Mouse (Mus musculus): ENCODE measurements at regions not wholly inside any gene's neighbourhood (a gene's known extent, or its start where the extent isn't known, plus 50 kb on each side); places are given as distances from the start of the nearest gene placed in this dataset.

DNA sequence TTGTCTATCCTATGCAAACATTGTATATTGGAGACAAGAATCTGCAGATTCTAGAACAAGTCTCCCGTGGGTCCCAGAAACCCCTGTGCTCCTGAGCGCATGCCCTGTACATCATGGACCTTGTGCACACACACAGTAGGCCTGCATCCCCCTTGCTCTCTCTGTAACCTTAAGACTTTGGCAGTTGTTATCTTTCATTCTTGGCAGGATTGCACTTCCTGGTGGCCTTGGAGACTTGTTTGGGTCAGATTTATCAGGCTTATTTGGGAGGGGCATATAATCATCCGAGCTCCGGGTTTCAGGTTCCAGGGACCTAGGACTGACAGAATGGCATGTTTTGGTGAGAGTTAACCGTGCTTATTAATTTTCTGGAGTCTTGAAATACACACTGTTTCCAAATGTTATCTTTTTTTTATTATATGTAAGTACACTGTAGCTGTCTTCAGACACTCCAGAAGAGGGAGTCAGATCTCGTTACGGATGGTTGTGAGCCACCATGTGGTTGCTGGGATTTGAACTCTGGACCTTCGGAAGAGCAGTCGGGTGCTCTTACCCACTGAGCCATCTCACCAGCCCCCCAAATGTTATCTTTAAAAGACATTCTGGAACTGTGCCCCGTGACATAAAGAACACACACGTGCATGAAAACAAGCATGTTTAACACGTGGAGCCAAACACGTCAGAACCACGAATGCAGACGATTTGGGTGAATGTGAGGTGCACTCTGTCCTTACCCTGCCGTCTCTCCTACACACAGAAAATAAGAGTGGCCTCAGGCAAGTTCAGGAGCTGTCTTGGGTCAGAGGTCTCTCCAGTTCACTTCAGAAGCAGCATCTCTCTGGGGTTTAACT, 114.1 kb downstream of the Tomm20 start:
- DNase-seq (no peak), ATAC-seq (ENCODE audit: low read depth) (no peak)
- Histone ChIP-seq H3K4me2 (0 out of 2 replicates have a peak overlapping the region, but pooled peaks have one; percentile 6), H3K4me3 (replicated peaks) (no peak overlapping the region), H3K36me3 (no peaks in the 10 kb centered on the region), H3K27me3 (no peaks in the 10 kb centered on the region), H3K27ac (peak overlapping the region; percentile 83), H3K9me3 (replicated peaks) (no peaks in the 10 kb centered on the region), H3K4me1 (replicated peaks) (peaks cover 91% of the 10 kb centered on the region), H3K9ac (no peak overlapping the region)
- 59% methylated on average over 16 of the region's 16 CpGs for WGBS (ENCODE audit: insufficient replicate concordance)

DNA sequence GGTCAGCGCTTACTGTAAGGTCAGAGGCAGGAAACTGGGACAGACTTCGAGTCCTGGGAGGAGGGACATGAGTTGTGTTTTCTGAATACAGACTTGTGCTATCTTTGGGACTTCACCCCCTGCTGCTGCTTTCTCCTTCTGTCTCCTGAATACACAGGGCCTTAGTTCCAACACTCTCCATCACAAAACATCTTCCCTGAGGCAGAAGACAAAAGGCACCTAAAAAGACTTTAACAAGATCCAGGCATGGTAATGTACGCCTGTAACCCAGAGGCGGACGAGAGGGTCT, 115.5 kb downstream of the Tomm20 start:
- 67% methylated on average over 5 of the region's 5 CpGs for WGBS (ENCODE audit: insufficient replicate concordance)
- no peak overlapping the region for H3K9ac ChIP-seq

DNA sequence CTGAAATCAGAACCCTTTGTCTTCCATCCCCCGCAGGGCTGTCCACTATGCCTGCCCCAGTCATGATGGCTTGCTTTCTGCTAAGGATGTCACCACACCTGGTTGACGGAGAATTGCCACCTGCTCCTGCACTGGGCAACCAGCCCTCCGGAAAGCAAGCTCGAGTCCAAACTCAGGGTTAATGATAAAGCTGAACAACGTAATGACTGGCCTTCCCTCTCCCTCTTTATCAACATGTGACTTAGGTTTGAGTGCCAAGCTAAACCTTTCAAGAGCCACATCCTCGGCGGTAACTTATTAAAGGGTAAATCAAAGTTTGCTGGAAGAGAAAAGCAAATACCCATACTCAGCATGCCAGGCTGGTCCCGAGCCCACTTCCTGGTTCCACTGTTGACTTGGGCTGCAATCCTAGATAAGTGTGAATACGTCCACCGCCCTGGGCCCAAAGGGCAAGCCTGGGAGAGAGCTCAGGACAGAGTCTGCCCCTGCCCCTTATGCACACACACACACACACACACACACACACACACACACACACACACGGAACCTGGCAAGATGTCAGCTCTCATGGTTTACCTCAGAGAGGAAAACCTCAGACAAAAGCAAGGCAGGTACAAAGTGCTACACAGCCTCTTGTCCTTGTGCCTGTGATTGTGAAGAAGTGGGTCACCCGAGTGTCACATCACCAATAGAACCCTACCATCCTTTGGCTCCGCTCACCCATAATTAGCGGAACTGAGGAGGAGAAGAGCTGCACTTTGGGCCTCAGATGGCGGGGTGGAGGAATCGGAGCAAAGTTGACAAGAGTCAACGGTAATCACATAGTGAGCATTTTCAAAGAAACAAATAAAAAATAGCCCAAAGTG, 116.0 kb downstream of the Tomm20 start:
- WGBS (ENCODE audit: insufficient replicate concordance): 47% methylated on average over 17 of the region's 17 CpGs
- peak; percentile 44; the same call in 1 of the 2 replicates for ATAC-seq (ENCODE audit: low read depth)
- H3K9ac ChIP-seq: no peak overlapping the region

More for the DNA sequence above, 115.5 kb downstream of the Tomm20 start:
- ATAC-seq (ENCODE audit: low read depth) (no peak), DNase-seq (no peak)
- no peaks in the 10 kb centered on the region for H3K27me3 ChIP-seq
- no peaks in the 10 kb centered on the region for H3K9me3 ChIP-seq (replicated peaks)
- H3K4me2 ChIP-seq: no peak overlapping the region
- peak overlapping the region; percentile 83 for H3K27ac ChIP-seq
- peaks cover 95% of the 10 kb centered on the region for H3K4me1 ChIP-seq (replicated peaks)
- H3K36me3 ChIP-seq: no peaks in the 10 kb centered on the region
- no peak overlapping the region for H3K4me3 ChIP-seq (replicated peaks)

DNA sequence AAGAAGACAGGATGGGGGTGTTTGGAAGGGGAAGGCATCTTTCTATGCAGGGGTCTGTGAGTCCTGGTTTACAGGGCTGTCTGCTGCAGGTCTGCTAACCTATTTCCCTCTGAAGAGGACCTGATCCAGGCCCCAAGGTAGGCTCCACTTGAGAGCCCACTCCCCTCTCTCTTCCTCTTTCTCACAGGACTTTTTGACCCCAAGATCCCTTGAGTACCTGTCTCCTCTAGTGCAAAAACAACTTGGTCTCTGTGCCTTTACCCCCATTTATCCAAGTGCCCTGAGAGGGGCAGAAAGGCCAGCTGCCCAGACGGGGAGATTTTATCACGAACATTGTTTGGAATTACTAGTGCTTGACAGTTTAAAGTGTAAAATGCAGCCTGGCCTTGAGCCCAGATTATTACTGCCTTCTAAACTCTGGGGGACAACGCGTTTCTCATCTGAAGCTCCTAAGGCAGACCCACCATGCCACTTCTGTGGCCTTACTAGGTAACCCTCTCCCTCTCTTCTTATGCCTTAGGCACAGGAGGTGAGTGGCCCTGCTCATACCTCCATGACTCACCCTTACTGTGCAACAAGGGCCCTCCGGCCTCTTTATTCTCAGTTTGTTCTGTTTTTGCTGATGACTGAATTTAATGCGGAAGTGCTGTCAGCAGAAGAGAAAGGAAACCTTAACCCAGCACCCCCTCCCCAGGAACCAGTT, 117.8 kb downstream of the Tomm20 start:
- H3K4me2 ChIP-seq: no peak overlapping the region
- peak overlapping the region; percentile 1; the same call in 1 of the 2 replicates for H3K9ac ChIP-seq
- H3K4me3 ChIP-seq (replicated peaks): no peak overlapping the region
- H3K36me3 ChIP-seq: no peaks in the 10 kb centered on the region
- H3K27me3 ChIP-seq: no peaks in the 10 kb centered on the region
- H3K27ac ChIP-seq: peak overlapping the region; percentile 92
- DNase-seq: no peak
- H3K4me1 ChIP-seq (replicated peaks): peaks cover 83% of the 10 kb centered on the region
- WGBS (ENCODE audit: insufficient replicate concordance): 41% methylated on average over 6 of the region's 6 CpGs
- ATAC-seq (ENCODE audit: low read depth): no peak
- no peaks in the 10 kb centered on the region for H3K9me3 ChIP-seq (replicated peaks)

More for the DNA sequence above, 116.0 kb downstream of the Tomm20 start:
- no peak overlapping the region for H3K4me2 ChIP-seq
- no peaks in the 10 kb centered on the region for H3K9me3 ChIP-seq (replicated peaks)
- H3K27me3 ChIP-seq: no peaks in the 10 kb centered on the region
- no peak overlapping the region for H3K4me3 ChIP-seq (replicated peaks)
- H3K36me3 ChIP-seq: no peaks in the 10 kb centered on the region
- H3K27ac ChIP-seq: peak overlapping the region; percentile 83
- H3K4me1 ChIP-seq (replicated peaks): peaks cover 95% of the 10 kb centered on the region
- no peak for DNase-seq

DNA sequence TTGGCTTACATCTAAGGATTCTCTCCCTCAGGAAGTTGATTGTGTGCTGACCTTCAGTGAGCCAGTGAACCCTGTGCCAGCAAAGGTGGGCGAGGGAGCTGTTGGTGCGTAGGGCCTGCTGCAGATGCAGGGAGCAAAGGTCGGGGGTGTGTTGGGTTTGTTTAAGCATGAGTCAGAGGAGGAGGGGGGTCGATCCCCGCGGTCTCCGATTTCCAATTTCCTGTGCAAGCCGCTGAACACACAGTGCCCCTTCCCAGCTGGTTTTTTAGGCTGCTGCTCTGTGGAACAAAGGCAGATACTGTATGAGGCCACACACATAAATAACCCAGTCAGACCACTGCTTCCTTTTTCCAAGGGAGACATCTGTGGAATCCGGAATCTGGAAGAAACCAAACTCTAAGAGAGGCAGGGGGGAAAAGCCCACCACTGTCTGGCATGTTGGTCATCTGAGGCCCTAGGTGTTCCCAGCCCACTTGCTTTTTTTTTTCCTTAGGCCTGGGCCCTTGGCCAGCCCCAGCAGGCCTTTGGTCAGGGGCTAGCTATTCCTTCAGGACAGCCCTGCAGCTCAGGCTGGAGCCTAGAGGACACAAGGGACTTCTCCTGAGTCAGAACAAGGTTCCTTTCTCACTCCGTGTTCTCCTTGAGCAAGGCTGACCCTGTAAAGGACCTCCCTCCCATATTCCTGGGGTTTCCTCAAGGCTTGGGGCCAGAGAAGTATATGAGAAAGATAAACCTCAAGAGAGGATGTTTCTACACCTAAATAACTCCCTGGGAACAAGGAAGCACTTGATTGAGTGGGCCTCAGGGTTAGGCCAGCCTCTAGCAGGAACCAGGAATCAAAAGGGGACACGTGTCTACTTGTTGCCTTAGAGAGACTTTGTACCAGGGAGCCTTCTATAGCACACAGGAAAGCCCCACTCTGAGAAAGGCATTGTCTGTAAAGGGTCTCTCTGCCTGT, 119.0 kb downstream of the Tomm20 start:
- H3K9me3 ChIP-seq (replicated peaks): no peaks in the 10 kb centered on the region
- 24% methylated on average over 11 of the region's 11 CpGs for WGBS (ENCODE audit: insufficient replicate concordance)
- H3K4me3 ChIP-seq (replicated peaks): no peak overlapping the region
- no peaks in the 10 kb centered on the region for H3K36me3 ChIP-seq
- ATAC-seq (ENCODE audit: low read depth) (peak; percentile 43), DNase-seq (no peak)
- H3K4me2 ChIP-seq: no peak overlapping the region
- H3K27me3 ChIP-seq: no peaks in the 10 kb centered on the region
- H3K27ac ChIP-seq: peak overlapping the region; percentile 92
- H3K9ac ChIP-seq: peak overlapping the region; percentile 41
- H3K4me1 ChIP-seq (replicated peaks): peaks cover 73% of the 10 kb centered on the region

DNA sequence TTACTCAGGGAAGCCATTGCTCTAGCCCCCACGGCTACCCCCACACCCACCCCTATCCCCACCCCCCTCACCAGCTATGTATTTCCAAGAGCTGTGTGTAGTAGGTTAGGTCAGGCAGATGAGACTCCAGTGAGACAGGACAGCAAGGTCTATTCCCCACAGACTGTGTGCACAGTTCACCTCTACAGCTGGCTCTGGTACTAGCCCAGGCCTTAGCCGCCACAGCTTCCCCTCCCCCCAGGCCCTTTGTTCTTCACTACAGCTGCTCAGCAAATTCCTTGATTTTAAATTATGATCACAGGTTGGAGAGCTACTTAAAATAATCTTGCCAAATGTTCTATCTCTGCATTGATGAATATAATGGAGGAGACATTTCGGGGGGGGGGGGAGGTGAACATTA, 119.8 kb downstream of the Tomm20 start:
- no peaks in the 10 kb centered on the region for H3K27me3 ChIP-seq
- peaks cover 66% of the 10 kb centered on the region for H3K4me1 ChIP-seq (replicated peaks)
- no peak overlapping the region for H3K4me2 ChIP-seq
- no peaks in the 10 kb centered on the region for H3K9me3 ChIP-seq (replicated peaks)
- DNase-seq (no peak), ATAC-seq (ENCODE audit: low read depth) (no peak)
- H3K36me3 ChIP-seq: no peaks in the 10 kb centered on the region
- 39% methylated on average over 3 of the region's 3 CpGs for WGBS (ENCODE audit: insufficient replicate concordance)
- no peak overlapping the region for H3K4me3 ChIP-seq (replicated peaks)
- H3K9ac ChIP-seq: peak overlapping the region; percentile 11; the same call in 1 of the 2 replicates
- H3K27ac ChIP-seq: peak overlapping the region; percentile 92

DNA sequence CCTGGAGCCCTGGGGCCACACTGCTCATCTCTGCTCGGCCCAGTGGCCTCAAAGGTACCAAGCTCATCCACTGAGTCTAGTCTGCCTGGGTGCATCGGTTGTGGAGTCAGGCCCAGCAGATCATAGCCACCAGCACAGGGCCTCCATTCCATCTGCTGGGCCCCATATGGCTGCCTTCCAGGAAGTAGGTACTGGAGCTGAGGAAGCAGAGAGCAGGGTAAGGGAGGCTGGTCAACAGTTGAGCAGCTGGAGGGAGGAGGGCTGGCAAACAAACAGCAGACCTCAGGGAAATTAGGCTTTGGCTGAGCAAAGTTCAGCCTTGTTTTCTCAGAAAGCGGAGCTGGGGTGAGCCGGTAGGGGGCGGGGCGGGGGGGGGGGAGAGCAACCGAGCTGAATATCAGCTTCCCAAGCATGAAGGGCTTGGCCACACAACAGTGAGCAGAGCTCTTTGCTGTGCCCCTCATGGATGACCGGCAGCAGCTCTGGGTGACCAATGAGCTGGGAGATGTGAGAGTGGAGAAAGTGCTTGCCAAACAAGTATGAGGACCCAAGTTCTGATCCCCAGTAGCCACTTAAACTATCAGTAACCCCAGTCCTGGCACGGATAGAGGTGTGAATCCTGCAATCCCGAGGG, 121.0 kb downstream of the Tomm20 start:
- Histone ChIP-seq H3K27ac (peak overlapping the region; percentile 92), H3K27me3 (no peaks in the 10 kb centered on the region), H3K9ac (peak overlapping the region; percentile 42), H3K4me3 (replicated peaks) (no peak overlapping the region), H3K4me1 (replicated peaks) (peaks cover 54% of the 10 kb centered on the region), H3K9me3 (replicated peaks) (no peaks in the 10 kb centered on the region), H3K4me2 (no peak overlapping the region), H3K36me3 (no peaks in the 10 kb centered on the region)
- no peak for DNase-seq
- WGBS (ENCODE audit: insufficient replicate concordance): 37% methylated on average over 10 of the region's 10 CpGs
- ATAC-seq (ENCODE audit: low read depth): peak; percentile 57

DNA sequence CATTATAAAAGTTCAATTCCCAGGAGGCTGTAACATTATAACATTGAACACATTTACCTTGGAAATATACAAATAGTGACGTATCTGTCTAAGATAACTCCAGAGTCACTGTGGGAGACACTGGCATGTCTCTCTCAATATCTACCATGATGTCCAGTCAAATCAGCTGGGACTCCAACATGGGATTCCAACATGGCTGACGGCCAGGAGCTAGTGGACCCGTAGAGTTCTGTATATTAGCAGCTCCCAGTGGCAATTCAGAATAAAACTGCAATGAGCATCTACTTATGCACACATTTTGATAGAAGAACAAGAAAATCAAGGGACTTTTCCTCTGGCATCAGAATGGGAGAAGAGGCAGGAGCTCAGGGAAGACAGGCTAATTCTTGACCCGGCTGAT, 123.4 kb downstream of the Tomm20 start:
- WGBS (ENCODE audit: insufficient replicate concordance): 77% methylated on average over 4 of the region's 4 CpGs

DNA sequence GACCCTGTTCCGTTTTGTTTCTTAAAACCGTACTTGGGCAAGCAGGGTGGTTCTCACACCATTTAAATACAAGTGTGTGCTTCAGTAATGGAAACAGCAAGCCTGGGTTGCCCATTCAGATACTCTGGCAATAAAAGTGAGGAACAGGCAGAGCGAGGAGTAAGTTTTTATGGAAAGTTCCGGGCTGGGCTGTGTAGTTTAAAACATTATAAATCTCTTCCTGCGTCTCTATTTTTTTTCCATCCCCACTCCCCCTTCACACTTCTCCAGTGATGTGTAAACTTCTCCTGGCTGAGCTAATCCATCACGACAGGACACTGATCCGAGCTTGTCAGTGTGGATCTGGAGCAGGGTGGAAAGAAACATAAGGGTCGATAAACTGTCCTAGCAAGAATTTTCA, 124.4 kb downstream of the Tomm20 start:
- H3K4me1 ChIP-seq (replicated peaks): peaks cover 30% of the 10 kb centered on the region

More for the DNA sequence above, 123.4 kb downstream of the Tomm20 start:
- Histone ChIP-seq H3K36me3 (no peaks in the 10 kb centered on the region), H3K4me2 (no peak overlapping the region), H3K27me3 (no peaks in the 10 kb centered on the region), H3K4me1 (replicated peaks) (peaks cover 36% of the 10 kb centered on the region), H3K9ac (no peak overlapping the region), H3K4me3 (replicated peaks) (no peak overlapping the region), H3K9me3 (replicated peaks) (no peaks in the 10 kb centered on the region), H3K27ac (no peak overlapping the region)
- ATAC-seq (ENCODE audit: low read depth): no peak
- DNase-seq: no peak

DNA sequence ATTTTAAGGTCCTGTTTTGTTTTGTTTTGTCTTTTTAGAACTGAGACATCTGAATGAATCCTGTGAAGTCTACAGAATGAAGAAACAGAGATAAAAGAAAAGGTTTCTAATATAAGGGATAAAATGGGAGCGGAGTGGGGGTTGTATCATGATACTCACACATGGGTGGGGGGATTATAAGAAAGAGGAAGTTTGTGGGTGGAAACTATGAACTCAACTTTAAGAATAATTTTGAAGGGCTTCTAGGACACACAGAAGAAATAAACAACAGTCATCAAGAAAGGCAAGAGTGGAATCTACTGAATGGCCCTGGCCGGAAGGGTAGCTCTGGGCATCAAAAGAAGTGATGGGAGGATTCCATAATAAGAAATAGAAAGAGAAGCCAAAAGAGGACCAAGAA, 125.1 kb downstream of the Tomm20 start:
- ATAC-seq (ENCODE audit: low read depth) (no peak), DNase-seq (no peak)
- Histone ChIP-seq H3K9ac (no peak overlapping the region), H3K4me3 (replicated peaks) (no peak overlapping the region), H3K4me2 (no peak overlapping the region), H3K27ac (no peak overlapping the region), H3K4me1 (replicated peaks) (peaks cover 30% of the 10 kb centered on the region), H3K27me3 (no peaks in the 10 kb centered on the region), H3K9me3 (replicated peaks) (no peaks in the 10 kb centered on the region), H3K36me3 (no peaks in the 10 kb centered on the region)
- WGBS (ENCODE audit: insufficient replicate concordance): 85% methylated on average over 2 of the region's 2 CpGs

More for the DNA sequence above, 124.4 kb downstream of the Tomm20 start:
- Histone ChIP-seq H3K36me3 (no peaks in the 10 kb centered on the region), H3K9ac (no peak overlapping the region), H3K4me3 (replicated peaks) (no peak overlapping the region), H3K4me2 (no peak overlapping the region), H3K27ac (no peak overlapping the region), H3K27me3 (no peaks in the 10 kb centered on the region), H3K9me3 (replicated peaks) (no peaks in the 10 kb centered on the region)
- ATAC-seq (ENCODE audit: low read depth): no peak
- no peak for DNase-seq
- WGBS (ENCODE audit: insufficient replicate concordance): 67% methylated on average over 8 of the region's 8 CpGs

Measured in liver, embryonic 13.5 days (tissue).